Mouse (Mus musculus): ENCODE data around the gene Rps27l. TPM values are rescaled to one million over a fixed set of nuclear protein-coding genes. Genes with fewer than 3 reads are reported as not detected.

Rps27l gene
- total RNA-seq, 2 experiments from 2014 or later = 34.2 to 39.5 TPM

DNA sequence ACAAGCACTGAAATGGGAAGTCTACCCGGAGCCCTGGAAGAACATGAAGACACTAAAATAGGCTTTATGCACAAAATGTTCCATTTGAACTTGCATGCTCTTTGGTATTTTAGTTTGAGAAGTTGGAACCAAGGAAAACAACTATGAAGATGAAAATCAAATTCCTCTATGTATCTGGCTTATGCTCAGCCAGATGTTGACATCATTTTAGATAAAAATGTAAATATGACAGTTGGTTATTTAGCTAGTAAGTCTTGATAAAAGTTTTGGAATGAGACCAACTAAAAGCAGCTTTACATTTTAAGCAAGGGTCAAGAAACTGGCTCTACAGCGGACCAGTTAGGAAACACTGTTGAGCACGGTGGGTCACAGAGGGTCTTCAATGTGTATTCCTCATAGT, 31.3 kb upstream of the Rps27l start:
- intact Hi-C loops (cut with DNase I) = no loop called here
- H3K27ac ChIP-seq = no peak overlapping the region
- no peak for DNase-seq (ENCODE audit: extremely low spot score in 1 of 2, low spot score in 2 of 2)
- H3K4me3 ChIP-seq = no peak overlapping the region
- no peak for TF ChIP-seq CTCF (IDR thresholded peaks at IDR 0.05)

DNA sequence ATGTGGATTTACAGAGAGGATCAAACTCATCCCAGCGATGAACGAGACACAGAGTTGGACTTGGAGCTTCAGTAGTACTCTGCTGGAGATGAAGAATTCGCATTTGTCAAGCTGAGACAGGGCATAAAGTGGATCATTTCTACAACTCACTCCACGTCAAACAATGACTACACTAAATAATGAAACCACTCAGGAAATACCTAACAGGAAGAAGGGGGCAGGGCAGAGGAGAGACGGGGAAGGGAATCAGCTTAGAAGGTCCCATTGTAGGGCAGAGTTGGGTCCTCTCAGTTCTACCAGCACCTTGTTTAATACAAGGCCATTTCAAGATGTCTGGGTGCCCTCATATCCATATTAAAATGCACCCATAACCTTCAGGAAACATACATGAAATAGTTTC, 30.5 kb upstream of the Rps27l start:
- no peak for TF ChIP-seq CTCF (IDR thresholded peaks at IDR 0.05)
- DNase-seq (ENCODE audit: extremely low spot score in 1 of 2, low spot score in 2 of 2) = no peak
- intact Hi-C loops (cut with DNase I) = loop anchor here (5.0 kb wide), 1 partner anchor 78 kb away; no protein-coding TSS in a partner anchor
- Histone ChIP-seq H3K27ac (no peak overlapping the region), H3K4me3 (no peak overlapping the region)

DNA sequence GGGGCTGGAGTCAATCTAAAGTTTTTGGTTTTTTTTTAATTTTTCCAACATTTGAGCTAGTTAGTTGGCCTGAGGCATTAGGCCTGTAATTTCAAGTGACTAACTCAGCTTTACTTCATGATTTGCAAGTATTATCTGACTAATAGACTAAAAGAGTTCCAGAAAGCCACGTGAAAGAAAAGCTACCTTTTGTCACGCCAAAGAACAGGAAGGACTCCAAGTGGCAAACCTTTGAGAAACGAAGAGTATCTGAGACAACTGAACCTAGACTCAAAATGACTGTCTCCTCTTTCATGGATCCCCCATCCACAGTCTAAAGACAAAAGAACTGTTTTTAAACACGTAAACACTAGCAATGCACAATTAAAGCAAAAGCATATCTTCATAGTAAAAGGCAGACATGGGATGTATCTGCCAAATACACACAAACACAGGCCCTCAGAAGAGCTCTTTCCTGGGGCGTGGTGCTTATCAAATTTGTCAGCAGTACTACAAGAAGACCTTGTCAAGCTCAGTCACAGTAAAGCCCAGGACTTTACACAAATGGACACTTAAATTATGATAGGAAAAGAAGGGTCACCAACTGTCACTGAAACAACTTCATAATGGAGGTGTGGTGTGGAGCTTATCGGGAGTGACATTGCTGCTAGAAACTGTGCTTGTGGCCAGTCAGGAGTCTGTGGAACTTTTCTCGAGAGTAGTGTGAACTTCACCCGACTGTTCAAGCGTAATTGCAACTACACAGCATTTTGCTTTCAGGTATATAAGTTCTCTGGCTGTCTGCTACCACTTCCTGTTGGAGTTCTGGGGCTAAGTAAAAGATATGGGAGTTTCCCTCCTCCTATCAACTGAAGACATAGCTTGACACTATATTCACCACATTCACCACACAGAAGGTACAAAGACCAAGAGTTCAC, 29.8 kb upstream of the Rps27l start:
- no peak overlapping the region for H3K27ac ChIP-seq
- no peak for DNase-seq (ENCODE audit: extremely low spot score in 1 of 2, low spot score in 2 of 2)
- no peak for TF ChIP-seq CTCF (IDR thresholded peaks at IDR 0.05)
- intact Hi-C loops (cut with DNase I) = loop anchor here (5.0 kb wide), 1 partner anchor 79 kb away; no protein-coding TSS in a partner anchor
- no peak overlapping the region for H3K4me3 ChIP-seq

DNA sequence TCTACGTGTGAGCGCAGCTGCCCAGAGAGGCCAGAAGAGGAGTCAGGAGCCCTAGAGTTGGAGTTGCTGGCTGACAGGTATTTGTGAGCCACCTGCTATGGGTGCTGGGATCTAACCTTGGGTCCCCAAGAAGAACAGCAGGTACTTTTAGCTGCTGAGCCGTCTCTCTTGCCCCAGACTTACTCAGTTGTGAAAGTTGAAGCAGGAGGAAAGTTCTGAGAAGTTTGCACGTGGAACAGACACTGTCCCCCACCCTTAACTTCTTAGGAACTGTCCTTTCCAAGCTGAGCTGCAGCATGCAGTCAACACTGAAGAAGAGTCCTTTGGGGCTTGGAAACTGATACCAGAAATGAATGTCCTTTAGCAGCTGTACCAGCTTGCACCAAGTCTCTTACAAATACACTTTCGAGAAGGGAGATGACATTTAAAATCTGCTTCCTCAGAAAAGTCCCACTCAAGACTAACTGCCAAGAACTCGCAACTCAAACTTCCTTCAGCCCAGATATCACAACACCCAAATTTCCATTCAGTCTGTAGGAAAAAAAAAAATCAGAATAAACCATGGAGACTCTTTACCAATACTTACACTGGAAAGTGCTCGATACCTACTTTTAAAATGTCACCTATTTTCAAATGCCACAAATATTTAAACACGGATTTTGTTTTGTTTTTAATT, 28.5 kb upstream of the Rps27l start:
- no peak for DNase-seq (ENCODE audit: extremely low spot score in 1 of 2, low spot score in 2 of 2)
- intact Hi-C loops (cut with DNase I) = loop anchor here (5.0 kb wide), 1 partner anchor 80 kb away; no protein-coding TSS in a partner anchor
- Histone ChIP-seq H3K4me3 (no peak overlapping the region), H3K27ac (no peak overlapping the region)
- TF ChIP-seq CTCF (IDR thresholded peaks at IDR 0.05) = no peak

- H3K27ac ChIP-seq = no peak overlapping the region
- H3K4me3 ChIP-seq = no peak overlapping the region
- intact Hi-C loops (cut with DNase I) = loop anchor here (2.0 to 5.0 kb wide), 4 partner anchors 27 to 81 kb away; partner anchors contain the start of gene Lactb
- no peak for DNase-seq (ENCODE audit: extremely low spot score in 1 of 2, low spot score in 2 of 2)
- TF ChIP-seq CTCF (IDR thresholded peaks at IDR 0.05) = no peak; the same call in 1 of the 2 replicates
These were observed 28.0 kb upstream of the Rps27l start for GRCm38 (mm10) chr9:66917892-66918255.

- intact Hi-C loops (cut with DNase I) = loop anchor here (2.0 to 5.0 kb wide), 4 partner anchors 26 to 82 kb away; partner anchors contain the start of gene Lactb
- Histone ChIP-seq H3K27ac (peak overlapping the region; percentile 84), H3K4me3 (peak overlapping the region; percentile 94)
- no peak for DNase-seq (ENCODE audit: extremely low spot score in 1 of 2, low spot score in 2 of 2)
- TF ChIP-seq CTCF (IDR thresholded peaks at IDR 0.05) = no peak
These were observed 27.1 kb upstream of the Rps27l start for GRCm38 (mm10) chr9:66918672-66919330.

- intact Hi-C loops (cut with DNase I) = loop anchor here (2.0 to 5.0 kb wide), 4 partner anchors 25 to 82 kb away; partner anchors contain the start of gene Lactb
- DNase-seq (ENCODE audit: extremely low spot score in 1 of 2, low spot score in 2 of 2) = peak; percentile 96
- Histone ChIP-seq H3K27ac (peak within 1 kb of the TSS; percentile 84), H3K4me3 (peak within 1 kb of the TSS; percentile 94)
- TF ChIP-seq CTCF (IDR thresholded peaks at IDR 0.05) = no peak
These were observed 26.4 kb upstream of the Rps27l start, which contains the start of gene Rab8b for GRCm38 (mm10) chr9:66919382-66919971. TSS of gene Rab8b (minus strand) at chr9:66919687.

DNA sequence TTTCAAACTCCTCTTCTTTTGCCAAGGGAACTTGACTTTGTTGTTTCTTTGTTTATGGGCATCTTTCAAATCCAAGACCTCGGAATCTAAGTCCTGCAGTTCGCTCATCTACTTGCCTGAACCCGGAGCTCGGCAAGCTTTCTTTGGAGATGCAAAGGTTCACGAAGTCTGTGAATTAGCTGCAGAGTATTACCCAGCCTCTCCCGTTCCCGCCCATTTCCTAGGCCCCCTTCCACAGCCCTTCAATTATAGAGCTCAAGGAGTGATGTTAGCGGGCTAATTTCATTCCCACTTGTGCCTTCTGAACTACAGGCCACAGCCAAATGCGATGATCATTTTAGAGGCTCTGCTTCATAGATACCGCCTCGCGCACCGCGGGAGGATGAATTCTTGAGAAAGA, 25.9 kb upstream of the Rps27l start:
- no peak for TF ChIP-seq CTCF (IDR thresholded peaks at IDR 0.05)
- DNase-seq (ENCODE audit: extremely low spot score in 1 of 2, low spot score in 2 of 2) = no peak
- Histone ChIP-seq H3K27ac (peak overlapping the region; percentile 36), H3K4me3 (peak overlapping the region; percentile 94)
- intact Hi-C loops (cut with DNase I) = loop anchor here (2.0 to 5.0 kb wide), 4 partner anchors 25 to 83 kb away; partner anchors contain the start of gene Lactb

GRCm38 (mm10) chr9:66920488-66921279, 25.2 kb upstream of the Rps27l start:
- intact Hi-C loops (cut with DNase I) = no loop called here
- Histone ChIP-seq H3K4me3 (no peak overlapping the region), H3K27ac (no peak overlapping the region)
- no peak for DNase-seq (ENCODE audit: extremely low spot score in 1 of 2, low spot score in 2 of 2)
- TF ChIP-seq CTCF (IDR thresholded peaks at IDR 0.05) = peak; percentile 4

- DNase-seq (ENCODE audit: extremely low spot score in 1 of 2, low spot score in 2 of 2) = no peak
- H3K4me3 ChIP-seq = no peak overlapping the region
- H3K27ac ChIP-seq = no peak overlapping the region
- TF ChIP-seq CTCF (IDR thresholded peaks at IDR 0.05) = peak; percentile 8; the same call in 1 of the 2 replicates
- intact Hi-C loops (cut with DNase I) = no loop called here
These were observed 23.8 kb upstream of the Rps27l start for GRCm38 (mm10) chr9:66922076-66922475.

Data from left cerebral cortex, adult 2 months (tissue).